Mouse (Mus musculus) stomach, embryonic 14.5 days (tissue): Measurements from ENCODE around the gene Mynn. TPM values are rescaled to one million over a fixed set of nuclear protein-coding genes. Genes with fewer than 3 reads are reported as not detected.

Experiments used
- ATAC-seq: fragments of 200-750 bp; cut with Nextera tagmentation; 2 replicates; pipeline ENCODE4 v1.8.0; 2017; ENCODE audit warnings: low read depth, moderate TSS enrichment; ENCODE audit not compliant: insufficient number of reproducible peaks, insufficient read depth, low FRiP score
- H3K27ac ChIP-seq: fragments of 300-500 bp; sonication (generic); 2 replicates; pipeline ENCODE4 v1.5.1; 2014; ENCODE audit warnings: mild to moderate bottlenecking, low read length, moderate library complexity, mixed read lengths
- H3K27me3 ChIP-seq: fragments of 300-500 bp; sonication (generic); 2 replicates; pipeline ENCODE4 v1.6.1; 2014; ENCODE audit warnings: low read length, control low read depth, mixed read lengths; ENCODE audit not compliant: control insufficient read depth, insufficient read depth
- H3K36me3 ChIP-seq: fragments of 300-500 bp; sonication (generic); 2 replicates; pipeline ENCODE4 v1.6.1; 2014; ENCODE audit warnings: mild to moderate bottlenecking, control low read depth, low read length, moderate library complexity, mixed read lengths; ENCODE audit not compliant: control insufficient read depth, insufficient read depth
- H3K4me1 ChIP-seq: fragments of 300-500 bp; sonication (generic); 2 replicates; pipeline ENCODE4 v1.6.1; 2014; ENCODE audit warnings: low read length, control low read depth, mixed read lengths; ENCODE audit not compliant: control insufficient read depth, insufficient read depth
- H3K4me2 ChIP-seq: fragments of 300-500 bp; sonication (generic); replicated peaks from 2 replicates; pipeline ENCODE4 v1.6.1; 2014; ENCODE audit warnings: low read depth, low read length, control low read depth
- H3K4me3 ChIP-seq: fragments of 300-500 bp; sonication (generic); 2 replicates; pipeline ENCODE4 v1.5.1; 2014; ENCODE audit warnings: low read depth, low read length, control low read depth
- H3K9ac ChIP-seq: fragments of 300-500 bp; sonication (generic); replicated peaks from 2 replicates; pipeline ENCODE4 v1.6.1; 2014; ENCODE audit warnings: low read depth, mild to moderate bottlenecking, control low read depth, low read length, moderate library complexity, mixed read lengths
- H3K9me3 ChIP-seq: fragments of 300-500 bp; sonication (generic); 2 replicates; pipeline ENCODE4 v1.6.1; 2016; ENCODE audit warnings: low read depth, low read length, control low read depth; ENCODE audit not compliant: control insufficient read depth
- WGBS: fragments of 180-500 bp; shearing (Covaris S2); extraction: QIAGEN DNeasy Blood & Tissue Kit; methylation state at CpG from one replicate; pipeline ENCODE4 v1.1.7; 2014; 5-methylcytosine and 5-hydroxymethylcytosine counted together
- polyA plus RNA-seq: library from polyadenylated mRNA; unstranded; fragments of >200 nt; fragmentation: Nextera tagmentation; extraction: Ambion mirVana; gene quantifications from 2 replicates; pipeline ENCODE4 v1.2.1, GENCODE M21; 2014

Mynn gene
- polyA plus RNA-seq, 1 experiment from 2014 or later, result 30.2 TPM

GRCm38 (mm10) chr3:30650062-30650841 lies 48.4 kb downstream of the Mynn start:
- 1% methylated on average over 41 of the region's 41 CpGs for WGBS
- H3K36me3 ChIP-seq, result no peaks in the 10 kb centered on the region
- H3K27me3 ChIP-seq, result 0 out of 2 replicates have a peak, but pooled peaks cover 4% of the 10 kb centered on the region
- peak overlapping the region; percentile 3; the same call in 1 of the 2 replicates for H3K9ac ChIP-seq
- no peaks in the 10 kb centered on the region; the same call in 1 of the 2 replicates for H3K4me1 ChIP-seq
- H3K27ac ChIP-seq, result no peak overlapping the region
- peak overlapping the region; percentile 74 for H3K4me2 ChIP-seq
- H3K4me3 ChIP-seq, result peak overlapping the region; percentile 34
- ATAC-seq, result 0 out of 2 replicates have a peak, but pooled peaks have one; percentile 59
- no peaks in the 10 kb centered on the region for H3K9me3 ChIP-seq

GRCm38 (mm10) chr3:30655937-30656336 lies 54.1 kb downstream of the Mynn start:
- no peak overlapping the region for H3K27ac ChIP-seq
- H3K36me3 ChIP-seq, result no peaks in the 10 kb centered on the region
- H3K4me2 ChIP-seq, result no peak overlapping the region
- no peak for ATAC-seq
- H3K4me3 ChIP-seq, result no peak overlapping the region
- 82% methylated on average over 5 of the region's 5 CpGs for WGBS
- H3K27me3 ChIP-seq, result no peaks in the 10 kb centered on the region
- no peaks in the 10 kb centered on the region for H3K9me3 ChIP-seq
- no peak overlapping the region for H3K9ac ChIP-seq
- no peaks in the 10 kb centered on the region for H3K4me1 ChIP-seq

GRCm38 (mm10) chr3:30658486-30658885 lies 56.6 kb downstream of the Mynn start:
- Histone ChIP-seq H3K36me3 (no peaks in the 10 kb centered on the region), H3K4me2 (no peak overlapping the region), H3K4me1 (no peaks in the 10 kb centered on the region), H3K4me3 (no peak overlapping the region), H3K27me3 (no peaks in the 10 kb centered on the region), H3K9me3 (no peaks in the 10 kb centered on the region), H3K9ac (no peak overlapping the region), H3K27ac (no peak overlapping the region)
- 81% methylated on average over 9 of the region's 9 CpGs for WGBS
- ATAC-seq, result no peak

Other genes starting within 250 kb of the Mynn start
- gene Mecom, start 54.1 kb upstream of the Mynn start, polyA plus RNA-seq, result 85.8 and 101 TPM in 2 replicates
- not detected in 2 replicates for gene Actrt3, start 2.1 kb upstream of the Mynn start, polyA plus RNA-seq
- not detected in 2 replicates for gene Lrriq4, start 42.4 kb downstream of the Mynn start, polyA plus RNA-seq
- gene Lrrc34, start 45.8 kb downstream of the Mynn start, polyA plus RNA-seq, result 1.1 and 1.4 TPM in 2 replicates
- 0.39 and 1.4 TPM in 2 replicates for gene Lrrc31, start 97.8 kb downstream of the Mynn start, polyA plus RNA-seq
- gene Samd7, start 144.2 kb downstream of the Mynn start, polyA plus RNA-seq, result not detected in 2 replicates
- gene Sec62, start 190.8 kb downstream of the Mynn start, polyA plus RNA-seq, result 101 and 106 TPM in 2 replicates